Mouse (Mus musculus) liver, postnatal 0 days (tissue): ENCODE data around the gene Kdm4b.

Experiments used
- CTCF ChIP-seq: sonication (generic); IDR thresholded peaks from 2 replicates; pipeline ENCODE4 v1.5.1; 2016; ENCODE audit warnings: antibody characterized with exemption, low read depth
- EP300 ChIP-seq: IDR thresholded peaks from 2 replicates; pipeline ENCODE4 v1.6.1; 2016; ENCODE audit warnings: antibody characterized with exemption, low read depth, mild to moderate bottlenecking

- TF ChIP-seq EP300 (no peak), CTCF (no peak)
These were observed 42.5 kb upstream of the Kdm4b start for GRCm38 (mm10) chr17:56283316-56283715.
